Mouse (Mus musculus) hindbrain, postnatal 0 days (tissue): ENCODE measurements around the gene Gm37240. TPM values are rescaled to one million over a fixed set of nuclear protein-coding genes. Genes with fewer than 3 reads are reported as not detected.

ENCODE experiments used
- ATAC-seq: fragments of 200-750 bp; cut with Nextera tagmentation; 2 replicates; pipeline ENCODE4 v1.8.0; 2017; ENCODE audit warnings: mild to moderate bottlenecking, moderate TSS enrichment, moderate library complexity
- DNase-seq: peaks from one replicate; pipeline ENCODE4 v3.0.0-alpha.2; 2015; ENCODE audit warnings: low spot score
- H3K27ac ChIP-seq: fragments of 300-500 bp; sonication (generic); 2 replicates; pipeline ENCODE4 v1.5.1; 2014; ENCODE audit warnings: mild to moderate bottlenecking
- H3K27me3 ChIP-seq: fragments of 300-500 bp; sonication (generic); 2 replicates; pipeline ENCODE4 v1.6.1; 2014; ENCODE audit warnings: low read length, mixed read lengths; ENCODE audit not compliant: insufficient read depth
- H3K36me3 ChIP-seq: fragments of 300-500 bp; sonication (generic); 2 replicates; pipeline ENCODE4 v1.6.1; 2014; ENCODE audit warnings: low read length, mixed read lengths; ENCODE audit not compliant: insufficient read depth
- H3K4me1 ChIP-seq: fragments of 300-500 bp; sonication (generic); 2 replicates; pipeline ENCODE4 v1.6.1; 2014; ENCODE audit warnings: antibody characterized with exemption, low read length, mixed read lengths; ENCODE audit not compliant: insufficient read depth
- H3K4me2 ChIP-seq: fragments of 300-500 bp; sonication (generic); 2 replicates; pipeline ENCODE4 v1.6.1; 2014; ENCODE audit warnings: low read depth, mild to moderate bottlenecking, low read length, moderate library complexity, mixed read lengths
- H3K4me3 ChIP-seq: fragments of 300-500 bp; sonication (generic); 2 replicates; pipeline ENCODE4 v1.5.1; 2014; ENCODE audit warnings: low read length
- H3K9ac ChIP-seq: fragments of 300-500 bp; sonication (generic); replicated peaks from 2 replicates; pipeline ENCODE4 v1.6.1; 2014; ENCODE audit warnings: mild to moderate bottlenecking, low read length, moderate library complexity, mixed read lengths
- H3K9me3 ChIP-seq: fragments of 300-500 bp; sonication (generic); 2 replicates; pipeline ENCODE4 v1.6.1; 2016; ENCODE audit warnings: low read length, mixed read lengths
- CTCF ChIP-seq: IDR thresholded peaks from 2 replicates; pipeline ENCODE4 v1.5.1; 2016; ENCODE audit warnings: antibody characterized with exemption, control low read depth, low read depth
- WGBS: fragments of 180-500 bp; shearing (Covaris S2); extraction: QIAGEN DNeasy Blood & Tissue Kit; methylation state at CpG from one replicate; pipeline ENCODE4 v1.1.7; 2014; 5-methylcytosine and 5-hydroxymethylcytosine counted together
- polyA plus RNA-seq: library from polyadenylated mRNA; unstranded; fragments of >200 nt; fragmentation: Nextera tagmentation; extraction: Ambion mirVana; gene quantifications from 2 replicates; pipeline ENCODE4 v1.2.1, GENCODE M21; 2015
- total RNA-seq: library from RNA; depleted of rRNA; stranded (reverse); fragments of >200 nt; gene quantifications from 2 replicates; pipeline ENCODE4 v1.2.3, GENCODE M21; 2014

The Gm37240 gene
- total and polyA plus RNA-seq, 2 experiments from 2014 or later = 1.5 TPM; not detected in 1

GRCm38 (mm10) chr3:85124924-85125323, 762.4 kb downstream of the Gm37240 start:
- ATAC-seq (no peak), DNase-seq (no peak)
- Histone ChIP-seq H3K9ac (no peak overlapping the region), H3K27ac (no peak overlapping the region), H3K4me3 (no peak overlapping the region), H3K9me3 (no peaks in the 10 kb centered on the region), H3K36me3 (no peaks in the 10 kb centered on the region), H3K27me3 (no peaks in the 10 kb centered on the region), H3K4me2 (no peak overlapping the region), H3K4me1 (no peaks in the 10 kb centered on the region)
- TF ChIP-seq CTCF = no peak
- WGBS = 77% methylated on average over 6 of the region's 6 CpGs

- DNase-seq (no peak), ATAC-seq (no peak)
- no peak overlapping the region for H3K27ac ChIP-seq
- H3K4me2 ChIP-seq = no peak overlapping the region
- no peaks in the 10 kb centered on the region for H3K4me1 ChIP-seq
- H3K9ac ChIP-seq = no peak overlapping the region
- H3K4me3 ChIP-seq = no peak overlapping the region
- no peaks in the 10 kb centered on the region for H3K9me3 ChIP-seq
- WGBS = 72% methylated on average over 7 of the region's 7 CpGs
- no peak for TF ChIP-seq CTCF
- H3K27me3 ChIP-seq = no peaks in the 10 kb centered on the region
- no peaks in the 10 kb centered on the region for H3K36me3 ChIP-seq
Measured at GRCm38 (mm10) chr3:85124410-85124809, 762.9 kb downstream of the Gm37240 start.

DNA sequence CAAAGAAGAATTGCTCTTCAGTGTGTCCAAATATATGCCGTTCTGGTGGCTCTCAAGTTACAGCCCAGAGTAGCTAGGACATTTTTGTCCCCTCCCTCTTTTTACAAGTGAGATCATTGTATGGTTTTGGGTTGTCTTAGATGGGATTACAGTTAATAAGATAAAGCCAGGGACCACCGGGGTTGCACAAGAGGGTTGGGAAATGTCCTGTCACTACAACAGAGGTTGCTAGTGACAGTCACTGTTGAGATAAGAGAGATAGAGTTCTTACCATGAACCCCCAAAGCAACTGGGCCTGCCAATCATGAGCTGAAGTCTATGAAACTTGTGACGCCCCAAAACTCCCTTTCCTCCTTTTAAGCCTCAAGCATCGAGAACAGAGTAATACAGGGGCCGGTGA, 769.6 kb downstream of the Gm37240 start:
- Histone ChIP-seq H3K4me1 (no peaks in the 10 kb centered on the region), H3K36me3 (no peaks in the 10 kb centered on the region), H3K9ac (no peak overlapping the region), H3K27me3 (no peaks in the 10 kb centered on the region), H3K9me3 (no peaks in the 10 kb centered on the region), H3K4me2 (no peak overlapping the region), H3K4me3 (no peak overlapping the region), H3K27ac (no peak overlapping the region)
- no peak for ATAC-seq
- no peak for TF ChIP-seq CTCF
- DNase-seq = no peak
- WGBS = 92% methylated on average over 5 of the region's 5 CpGs

GRCm38 (mm10) chr3:85117014-85117413, 770.3 kb downstream of the Gm37240 start:
- Histone ChIP-seq H3K9ac (no peak overlapping the region), H3K4me3 (no peak overlapping the region), H3K36me3 (no peaks in the 10 kb centered on the region), H3K27ac (no peak overlapping the region), H3K27me3 (no peaks in the 10 kb centered on the region), H3K4me1 (no peaks in the 10 kb centered on the region), H3K9me3 (no peaks in the 10 kb centered on the region), H3K4me2 (no peak overlapping the region)
- no peak for TF ChIP-seq CTCF
- 71% methylated on average over 7 of the region's 7 CpGs for WGBS
- DNase-seq (no peak), ATAC-seq (no peak)

GRCm38 (mm10) chr3:85115959-85116543, 771.3 kb downstream of the Gm37240 start:
- Histone ChIP-seq H3K36me3 (no peaks in the 10 kb centered on the region), H3K4me3 (no peak overlapping the region), H3K4me1 (no peaks in the 10 kb centered on the region), H3K9ac (no peak overlapping the region), H3K27ac (no peak overlapping the region), H3K4me2 (no peak overlapping the region), H3K9me3 (no peaks in the 10 kb centered on the region), H3K27me3 (no peaks in the 10 kb centered on the region)
- no peak for TF ChIP-seq CTCF
- ATAC-seq = peak; percentile 87
- DNase-seq = peak; percentile 68
- 31% methylated on average over 7 of the region's 7 CpGs for WGBS

- Histone ChIP-seq H3K9ac (no peak overlapping the region), H3K4me3 (no peak overlapping the region), H3K36me3 (no peaks in the 10 kb centered on the region), H3K27me3 (no peaks in the 10 kb centered on the region), H3K9me3 (no peaks in the 10 kb centered on the region), H3K27ac (no peak overlapping the region), H3K4me2 (no peak overlapping the region), H3K4me1 (no peaks in the 10 kb centered on the region)
- no peak for ATAC-seq
- WGBS = 86% methylated on average over 1 of the region's 1 CpGs
- DNase-seq = no peak
- no peak for TF ChIP-seq CTCF
Measured at GRCm38 (mm10) chr3:85113565-85113964, 773.8 kb downstream of the Gm37240 start.

GRCm38 (mm10) chr3:85110762-85111161, 776.6 kb downstream of the Gm37240 start:
- Histone ChIP-seq H3K4me3 (no peak overlapping the region), H3K4me1 (no peaks in the 10 kb centered on the region), H3K27me3 (no peaks in the 10 kb centered on the region), H3K4me2 (no peak overlapping the region), H3K36me3 (no peaks in the 10 kb centered on the region), H3K9ac (no peak overlapping the region), H3K9me3 (no peaks in the 10 kb centered on the region), H3K27ac (no peak overlapping the region)
- DNase-seq = no peak
- ATAC-seq = no peak
- WGBS = 32% methylated on average over 4 of the region's 4 CpGs
- TF ChIP-seq CTCF = no peak
